Mouse (Mus musculus) neutrophil, adult 5-6 weeks (primary cell): ENCODE data around the gene Dppa1. TPM values are rescaled to one million over a fixed set of nuclear protein-coding genes. Genes with fewer than 3 reads are reported as not detected.
"Not testable (repeated sequence)": the region's sequence is repeated elsewhere in the genome, so short reads cannot be mapped to it uniquely, and the experiment has no call there.

ENCODE experiments used
- ATAC-seq: fragments of 151-379, 151-347 bp; 2 replicates; pipeline ENCODE4 v1.8.0; 2017; ENCODE audit warnings: mild to moderate bottlenecking, moderate TSS enrichment; ENCODE audit not compliant: insufficient number of reproducible peaks, poor library complexity, low FRiP score, severe bottlenecking; ENCODE audit errors: extremely low read depth
- total RNA-seq: library from RNA; stranded (forward); fragments of 200-1000 nt; gene quantifications from 2 replicates; pipeline ENCODE4 v1.2.3, GENCODE M21; 2017

Dppa1 gene
- not detected in 2 replicates for total RNA-seq

- ATAC-seq, result no peak
Observed at GRCm38 (mm10) chr11:46629211-46629795, at the start of gene Dppa1. Dppa1 (minus strand) TSS chr11:46629261.

DNA sequence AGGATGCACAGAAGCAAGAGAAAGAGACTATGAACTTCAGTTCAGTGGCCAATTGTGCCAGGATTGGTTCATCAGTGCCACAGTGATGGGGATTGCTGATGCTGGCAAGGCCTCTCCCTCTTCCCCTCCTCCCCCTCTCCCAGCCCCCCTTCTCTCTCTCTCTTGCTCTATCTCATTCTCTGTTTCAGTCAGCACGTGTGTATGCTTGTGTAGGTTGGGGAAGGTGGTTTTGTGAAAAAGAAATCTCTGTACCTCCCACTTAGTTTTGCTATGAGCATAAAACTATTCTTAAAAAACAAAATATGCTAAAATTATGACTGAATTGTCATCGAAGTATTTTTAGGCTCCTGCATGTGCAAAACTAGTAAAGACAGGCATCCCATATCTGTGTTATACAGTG, 38.9 kb upstream of the Dppa1 start:
- no peak for ATAC-seq

DNA sequence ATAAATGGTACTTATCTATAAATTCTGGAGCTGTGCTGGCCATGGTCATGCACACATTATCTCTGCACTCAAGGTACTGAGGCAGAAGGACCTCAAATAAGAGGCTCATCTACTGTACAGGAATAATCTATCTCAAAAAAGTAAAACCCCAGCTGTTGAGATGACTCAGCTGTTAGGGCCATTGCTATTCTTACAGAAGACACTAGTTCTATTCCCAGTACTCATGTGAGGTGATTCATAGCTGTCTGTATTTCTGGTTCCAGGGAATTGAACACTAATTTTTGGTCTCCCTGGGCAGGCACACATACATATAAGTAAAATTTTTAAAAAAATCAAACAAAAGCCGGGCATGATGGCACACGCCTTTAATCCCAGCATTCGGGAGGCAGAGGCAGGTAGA, 38.0 kb upstream of the Dppa1 start:
- ATAC-seq, result no peak

- ATAC-seq, result peak; percentile 39; the same call in 1 of the 2 replicates
Observed at GRCm38 (mm10) chr11:46665599-46666522, 36.8 kb upstream of the Dppa1 start.

- no peak for ATAC-seq
Observed at GRCm38 (mm10) chr11:46663215-46663614, 34.2 kb upstream of the Dppa1 start.

- ATAC-seq, result no peak
Observed at GRCm38 (mm10) chr11:46652476-46652875, 23.4 kb upstream of the Dppa1 start.

DNA sequence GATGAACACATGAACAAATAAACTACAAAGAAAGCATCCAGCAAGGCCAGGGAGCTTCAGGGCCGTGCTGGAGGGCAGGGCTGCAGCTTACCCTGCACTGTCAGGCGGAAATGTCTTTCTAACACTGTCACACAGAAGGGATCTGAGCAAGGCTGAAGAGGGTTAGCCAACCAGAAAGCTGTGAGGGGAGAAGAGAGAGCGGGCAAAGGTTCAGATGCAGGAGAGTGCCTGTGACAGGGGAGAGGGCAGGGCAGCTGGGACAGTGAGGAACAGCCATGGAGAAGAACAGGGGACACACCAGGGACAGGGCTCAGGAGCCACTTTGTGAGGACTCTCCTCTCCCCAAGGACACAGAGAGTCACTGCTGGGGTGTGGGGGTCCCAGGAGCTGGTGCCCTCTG, 20.6 kb upstream of the Dppa1 start:
- not testable (repeated sequence) for ATAC-seq

GRCm38 (mm10) chr11:46644824-46645223, 15.8 kb upstream of the Dppa1 start:
- no peak for ATAC-seq

DNA sequence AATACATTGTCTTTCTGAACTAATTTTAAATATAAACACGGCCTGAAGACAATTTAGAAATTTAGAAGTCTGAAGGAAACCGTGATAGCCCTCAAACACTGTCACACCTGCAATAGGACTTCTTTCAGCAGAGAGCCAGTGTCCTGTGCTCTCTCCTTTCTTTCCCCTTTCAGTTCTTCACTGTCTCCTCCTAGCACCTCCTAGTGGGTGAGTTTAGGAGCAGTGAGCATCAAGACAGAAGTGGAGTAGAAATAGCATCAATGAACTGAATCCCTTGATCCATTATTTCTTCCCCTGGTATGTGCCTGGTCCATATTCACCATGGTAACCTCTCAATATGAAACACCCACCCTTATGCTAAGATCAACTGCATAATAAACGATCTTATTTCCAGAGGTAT, 7.5 kb upstream of the Dppa1 start:
- ATAC-seq, result no peak

DNA sequence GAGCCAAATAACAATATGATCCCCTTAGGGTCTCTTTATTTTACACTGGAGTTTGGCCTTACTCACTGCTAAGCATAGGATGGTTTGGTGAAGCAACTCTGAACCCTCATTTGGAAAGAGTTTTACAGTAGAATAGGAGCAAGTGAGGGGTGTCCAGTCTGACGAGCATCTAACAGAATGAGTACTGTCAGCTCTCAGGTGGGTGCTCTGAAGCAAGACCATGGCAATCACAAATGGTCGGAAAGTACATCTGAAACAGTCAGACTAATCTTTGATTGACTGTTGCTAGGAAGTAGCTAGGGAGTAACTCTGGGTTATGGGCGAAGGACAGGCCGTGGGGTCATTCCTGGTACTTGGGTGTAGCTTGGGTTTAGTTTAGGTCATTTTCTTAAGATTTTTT, 6.5 kb upstream of the Dppa1 start:
- ATAC-seq, result not testable (repeated sequence)

GRCm38 (mm10) chr11:46631635-46632034, 2.6 kb upstream of the Dppa1 start:
- ATAC-seq, result peak; percentile 30; the same call in 1 of the 2 replicates

DNA sequence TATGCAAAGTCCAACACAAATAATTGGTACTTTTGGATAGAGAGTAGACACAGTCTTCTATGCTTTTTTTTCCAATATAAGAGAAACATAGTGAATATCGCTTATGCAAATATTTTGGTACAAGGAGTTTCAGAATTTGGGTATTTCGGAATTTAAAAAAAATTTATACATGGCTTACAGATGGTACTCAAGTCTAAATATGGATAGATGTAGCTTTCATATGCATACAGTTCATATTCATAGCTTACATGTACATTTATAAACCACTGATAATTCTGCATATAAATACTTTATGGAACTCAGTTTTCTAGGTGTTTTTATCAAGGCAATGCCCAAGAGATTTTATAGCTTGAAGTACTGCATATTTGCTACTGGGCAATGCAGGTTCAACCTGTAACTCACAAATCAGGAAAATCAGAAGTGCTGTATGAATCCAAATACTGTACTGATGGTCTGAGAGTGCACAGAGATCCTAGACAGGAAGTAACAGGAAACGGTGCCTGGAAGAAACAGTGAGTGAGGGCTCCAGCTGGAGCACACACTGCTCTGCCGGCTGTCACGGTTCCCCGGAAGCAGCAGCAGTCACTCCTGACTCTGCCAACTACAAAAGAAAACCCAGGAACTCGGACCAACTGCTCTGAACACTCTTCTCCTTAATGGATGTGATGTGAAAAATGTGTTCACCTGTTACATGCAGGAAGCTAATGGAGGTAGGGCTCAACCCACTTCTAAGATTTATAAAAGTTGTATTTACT, 8.5 kb downstream of the Dppa1 start:
- ATAC-seq, result no peak

DNA sequence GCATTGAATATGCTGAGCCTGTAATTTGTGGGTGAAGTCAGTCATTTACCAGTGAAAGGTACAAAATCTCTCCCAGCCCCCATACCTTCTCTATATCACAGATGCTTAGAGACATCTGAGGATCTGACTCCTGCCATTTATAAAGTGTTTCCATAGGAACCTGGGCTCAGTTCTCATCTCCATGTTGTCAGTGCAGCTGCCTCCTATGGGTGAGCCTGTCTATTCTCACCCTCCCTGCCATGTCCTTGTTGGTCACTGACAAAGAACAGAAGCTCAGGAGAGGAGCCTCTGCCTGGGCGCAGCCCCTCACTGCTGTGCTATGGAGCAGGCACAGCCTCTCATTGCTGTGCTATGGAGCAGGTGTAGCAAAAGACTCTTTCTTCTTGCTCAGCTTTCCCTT, 9.1 kb downstream of the Dppa1 start:
- ATAC-seq, result no peak

DNA sequence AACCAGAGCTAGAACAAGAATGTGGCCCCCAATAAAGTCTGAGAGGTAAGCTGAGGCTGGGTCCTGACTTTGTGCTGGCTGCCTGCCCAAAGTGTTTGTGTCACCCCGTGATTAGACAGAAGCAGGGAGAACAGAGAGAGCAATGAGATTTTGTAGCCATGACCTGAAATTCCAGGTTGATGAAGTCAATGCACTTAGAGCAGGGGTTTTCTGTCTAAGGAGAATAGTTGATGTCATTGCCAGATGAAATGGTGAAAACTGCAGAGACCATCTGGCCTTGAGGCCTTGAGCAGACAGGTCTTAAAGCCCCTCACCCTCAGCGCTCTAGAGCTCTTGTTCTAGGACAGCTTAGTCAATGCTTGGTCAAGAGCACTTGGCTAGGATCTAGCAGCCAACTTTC, 36.6 kb downstream of the Dppa1 start:
- no peak for ATAC-seq

DNA sequence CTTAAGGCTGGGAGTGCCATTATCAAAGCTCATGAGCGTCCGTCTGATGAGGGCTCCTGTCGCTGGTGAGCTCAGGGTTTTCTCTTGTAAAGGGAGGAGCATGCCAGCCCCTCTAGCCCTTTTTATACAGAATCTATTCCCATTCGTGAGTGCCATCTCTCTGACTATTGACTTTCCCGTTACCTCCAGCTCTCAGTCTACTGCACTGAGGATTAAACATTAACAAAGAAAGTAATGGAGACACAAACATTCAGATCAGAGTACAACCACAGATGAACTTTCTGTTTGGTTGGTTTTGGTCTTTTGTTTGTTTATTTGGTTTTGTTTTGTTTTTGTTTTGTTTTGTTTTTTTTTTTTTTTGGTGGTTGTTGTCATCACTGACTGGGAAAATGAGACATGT, 46.3 kb downstream of the Dppa1 start:
- no peak for ATAC-seq

- no peak for ATAC-seq
Observed at GRCm38 (mm10) chr11:46580428-46580827, 48.6 kb downstream of the Dppa1 start.

- no peak for ATAC-seq
Observed at GRCm38 (mm10) chr11:46578771-46579281, 50.2 kb downstream of the Dppa1 start.

DNA sequence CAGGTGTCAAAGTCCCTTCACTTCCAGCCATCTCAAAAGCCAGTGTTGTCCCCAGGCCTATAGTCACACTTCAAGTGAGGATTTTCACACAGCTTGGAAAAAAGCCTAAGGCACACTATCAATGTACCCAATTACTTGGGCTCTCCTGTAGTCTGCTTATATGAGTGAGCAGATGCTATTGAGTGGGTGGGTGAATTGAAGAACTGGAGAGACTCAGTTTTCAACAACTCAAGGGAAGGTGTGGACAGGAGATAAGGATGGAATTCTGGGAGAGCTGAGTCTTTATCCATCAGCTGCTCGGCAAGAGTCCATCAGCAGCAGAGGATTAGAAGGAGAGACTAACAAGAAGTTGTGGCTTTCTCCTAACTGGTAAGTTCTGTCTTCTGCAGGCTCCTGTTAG, 57.7 kb downstream of the Dppa1 start, which contains the start of gene BC053393:
BC053393 (plus strand) TSS at position 210 of the 400 bp plus-strand sequence.
- no peak for ATAC-seq

DNA sequence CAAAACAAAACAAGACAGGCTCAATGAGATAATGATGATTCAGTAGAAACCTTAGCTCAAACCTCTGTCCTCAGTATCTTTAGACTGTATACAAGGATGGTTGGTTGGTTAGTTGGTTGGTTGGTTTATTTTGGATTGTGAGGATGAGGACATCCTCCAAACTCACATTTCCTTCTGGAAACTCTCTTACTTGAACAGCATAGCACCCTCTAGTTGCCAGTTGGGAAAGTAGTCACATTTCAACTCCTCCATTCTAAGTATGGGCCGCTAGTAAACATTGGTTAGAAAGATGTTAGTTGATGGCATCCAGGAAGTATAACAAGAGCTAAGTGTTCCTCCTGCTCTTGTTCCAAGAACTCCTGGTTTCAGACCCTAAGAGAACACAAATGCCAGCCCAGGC, 60.0 kb downstream of the Dppa1 start:
- no peak for ATAC-seq
